Mouse (Mus musculus): ENCODE measurements at regions not wholly inside any gene's neighbourhood (a gene's known extent, or its start where the extent isn't known, plus 50 kb on each side); places are given as distances from the start of the nearest gene placed in this dataset.

DNA sequence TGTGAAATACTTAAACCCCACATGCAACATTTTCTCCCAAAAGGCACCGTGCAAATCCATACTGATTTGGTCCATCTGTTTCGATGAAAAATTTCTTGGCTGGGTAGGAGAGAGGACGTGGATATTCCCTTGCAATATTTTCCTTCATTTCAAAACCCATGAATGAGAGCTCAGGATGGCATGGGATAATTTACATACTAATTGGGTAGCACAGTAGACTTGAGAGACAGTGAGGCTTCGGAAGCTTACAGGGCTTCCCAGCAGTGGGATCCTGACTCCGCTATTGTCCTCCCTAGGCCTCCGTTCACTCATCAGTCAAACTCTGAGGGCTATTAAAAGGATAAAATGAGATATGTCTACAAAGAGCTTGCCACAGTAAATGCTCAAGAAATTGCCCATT lies 59.8 kb downstream of the Sox3 start:
- DNase-seq: no peak

DNA sequence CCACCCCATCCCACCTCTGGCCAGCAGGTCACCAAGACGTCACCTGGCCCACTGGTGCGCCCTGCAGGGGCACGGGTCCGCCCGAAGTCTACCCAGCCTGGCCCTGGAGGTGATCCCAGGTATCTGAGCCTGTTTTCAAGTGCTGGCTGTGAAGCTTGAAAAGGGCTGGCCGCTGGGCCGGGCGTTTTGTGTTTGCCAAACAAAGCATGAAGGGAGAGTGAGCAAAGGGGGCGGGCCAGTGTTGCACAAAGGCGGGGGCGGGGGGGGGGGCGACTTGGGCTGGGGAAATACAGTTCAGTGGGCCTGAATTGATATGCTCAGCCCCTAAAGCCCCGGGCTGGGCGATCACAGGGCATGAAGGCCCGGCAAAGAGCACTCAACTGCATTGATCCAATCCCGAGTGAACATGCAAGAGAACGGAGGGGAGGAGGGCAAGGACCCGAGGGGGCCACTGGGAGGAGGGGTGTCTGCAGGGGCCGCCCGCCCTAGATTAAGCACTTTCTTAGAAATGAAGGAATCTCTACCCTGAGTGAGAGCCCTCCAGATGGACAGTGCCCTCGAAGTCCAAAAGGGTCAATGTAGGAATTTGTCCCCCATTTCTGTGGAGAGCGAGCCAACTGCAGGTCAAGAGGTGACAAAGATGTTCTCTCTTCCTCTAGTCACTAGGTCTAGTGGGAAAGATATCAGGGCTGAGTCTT lies 61.8 kb downstream of the Sox3 start:
- DNase-seq: no peak

DNA sequence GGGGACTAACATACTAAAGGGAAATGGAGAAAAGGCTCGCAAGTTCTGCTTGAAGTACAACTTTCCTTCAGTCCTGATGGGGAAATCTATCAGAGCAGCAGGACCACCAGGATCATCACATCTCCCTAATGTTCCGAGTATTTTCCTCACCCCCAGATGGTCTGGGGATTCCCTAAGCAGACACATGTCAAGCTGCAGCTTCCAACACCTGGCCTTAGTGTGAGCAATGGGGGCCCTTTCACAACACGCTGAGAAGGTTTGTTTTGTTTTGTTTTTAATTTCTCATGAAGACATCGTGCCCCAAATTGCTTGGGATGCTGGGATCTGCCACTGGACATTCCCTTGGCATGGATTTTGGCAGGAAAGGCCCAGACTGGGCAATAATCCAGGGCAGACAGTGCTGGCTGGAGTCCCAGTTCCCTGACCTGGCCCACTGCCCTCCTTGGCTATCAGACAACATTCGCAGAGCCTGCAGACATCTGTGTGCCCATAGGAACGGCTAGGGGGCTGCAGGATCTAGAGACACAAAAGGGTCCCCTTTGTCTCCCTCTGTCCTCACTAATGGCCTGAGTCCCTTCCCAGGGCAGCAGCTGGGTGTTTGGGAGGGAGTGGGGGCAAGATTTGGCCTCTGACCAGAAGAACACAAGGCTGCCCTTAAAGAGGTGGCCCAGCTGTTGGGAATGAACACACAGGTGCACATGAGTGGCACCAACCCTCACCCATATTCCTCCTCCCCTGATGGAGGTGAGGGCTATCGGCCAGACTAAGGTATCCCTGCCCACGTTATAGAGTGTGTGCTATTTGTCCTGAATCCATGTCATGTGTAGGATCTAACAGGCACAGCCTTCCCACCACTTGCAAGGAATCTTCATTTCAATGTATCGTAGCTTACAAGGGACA lies 67.8 kb downstream of the Sox3 start:
- DNase-seq: peak; percentile 3

DNA sequence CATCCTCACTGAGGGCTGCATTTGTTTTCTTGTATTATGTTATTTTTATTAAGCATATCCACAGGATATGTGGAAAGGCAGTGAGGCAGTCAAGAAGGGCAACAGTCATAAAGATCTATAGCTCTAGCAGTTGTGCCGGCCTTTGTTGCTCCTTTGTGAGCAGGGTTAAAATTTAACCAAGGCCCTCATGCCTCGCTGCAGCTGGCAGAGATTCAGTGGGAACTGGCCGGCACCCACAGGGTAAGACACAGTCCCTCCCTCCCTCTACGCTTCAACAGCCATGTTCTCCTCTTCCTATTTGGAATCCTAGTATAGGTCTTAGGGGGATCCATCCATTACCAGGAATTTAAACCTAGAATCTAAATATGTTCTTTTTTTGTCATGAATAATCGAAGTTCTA lies 94.7 kb downstream of the Sox3 start:
- DNase-seq: no peak

DNA sequence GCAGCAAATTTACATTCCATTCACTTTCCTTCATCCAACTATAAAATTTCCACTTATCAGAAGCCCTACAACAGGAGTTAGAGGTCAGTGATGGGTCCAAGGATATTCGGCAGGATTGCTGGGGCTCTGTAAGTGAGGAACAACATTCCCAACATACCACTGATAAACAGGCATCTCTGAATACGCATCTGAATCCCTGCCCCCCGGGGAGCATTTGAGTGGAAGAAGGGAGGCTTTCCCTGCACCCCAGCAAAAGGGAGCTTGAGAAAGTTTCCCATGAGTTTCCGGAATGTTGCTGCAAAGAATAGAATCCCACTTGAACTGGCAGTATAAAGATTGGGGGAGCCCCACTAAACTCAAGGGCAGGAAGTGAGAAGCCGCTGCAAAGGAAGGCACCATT lies 112.5 kb downstream of the Sox3 start:
- DNase-seq: no peak

DNA sequence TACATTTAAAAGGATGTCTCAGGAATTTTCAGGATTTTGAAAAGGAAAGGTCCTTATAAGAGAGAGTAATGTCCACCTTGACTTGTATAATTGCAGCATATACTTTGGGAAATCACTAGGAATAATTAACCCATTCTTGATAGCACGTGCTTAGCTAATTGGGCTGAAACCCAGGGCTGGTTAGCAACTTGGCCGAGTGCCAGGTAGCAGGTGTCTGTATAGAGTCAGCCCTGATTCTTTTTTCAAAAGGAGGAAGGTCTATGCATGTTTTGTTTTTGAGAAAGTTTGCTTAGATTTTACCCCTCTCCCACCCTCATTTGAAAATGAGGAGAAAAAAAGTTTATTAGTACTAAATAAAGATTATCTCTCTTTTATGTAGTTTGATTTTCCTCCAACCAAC lies 113.1 kb downstream of the Sox3 start:
- DNase-seq: no peak

DNA sequence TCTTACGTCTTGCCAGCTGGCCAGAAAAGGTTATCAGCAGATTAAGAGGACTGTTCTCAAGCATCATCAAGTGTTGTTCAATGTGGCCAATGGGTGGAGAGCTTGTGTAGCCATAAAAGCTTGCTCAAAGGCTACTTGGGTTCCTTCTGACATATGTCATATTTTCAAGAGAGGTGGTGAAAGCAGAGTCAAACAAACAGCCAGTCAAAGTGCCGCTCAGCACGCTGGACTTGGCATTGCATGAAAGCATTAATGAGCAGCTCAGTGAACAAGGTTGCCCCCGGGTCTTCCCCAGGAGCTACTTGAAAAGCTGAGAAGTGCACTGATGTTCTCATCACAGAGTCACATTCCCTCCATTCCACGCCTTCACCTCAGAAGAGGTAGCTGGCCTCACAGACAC lies 119.6 kb downstream of the Sox3 start:
- DNase-seq: no peak

DNA sequence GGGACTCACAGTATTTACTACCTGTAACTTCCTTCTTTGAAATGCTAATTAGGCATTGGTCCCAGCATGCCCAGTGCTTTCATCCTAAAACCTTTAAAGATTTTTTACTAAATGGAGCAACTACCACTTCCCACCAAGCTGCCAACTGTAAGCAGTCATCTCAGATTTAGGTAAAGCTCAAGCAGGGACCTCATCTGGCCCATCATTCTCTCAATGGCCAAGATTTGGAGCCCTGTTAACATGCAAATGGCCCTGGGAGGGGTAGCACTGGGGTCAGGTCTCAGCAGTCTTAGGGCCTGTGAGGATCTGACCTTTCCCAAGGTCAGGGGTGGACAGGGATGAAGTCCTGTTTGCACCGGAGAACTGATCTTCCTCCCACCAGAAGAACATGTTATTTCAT lies 120.8 kb downstream of the Sox3 start:
- DNase-seq: no peak

DNA sequence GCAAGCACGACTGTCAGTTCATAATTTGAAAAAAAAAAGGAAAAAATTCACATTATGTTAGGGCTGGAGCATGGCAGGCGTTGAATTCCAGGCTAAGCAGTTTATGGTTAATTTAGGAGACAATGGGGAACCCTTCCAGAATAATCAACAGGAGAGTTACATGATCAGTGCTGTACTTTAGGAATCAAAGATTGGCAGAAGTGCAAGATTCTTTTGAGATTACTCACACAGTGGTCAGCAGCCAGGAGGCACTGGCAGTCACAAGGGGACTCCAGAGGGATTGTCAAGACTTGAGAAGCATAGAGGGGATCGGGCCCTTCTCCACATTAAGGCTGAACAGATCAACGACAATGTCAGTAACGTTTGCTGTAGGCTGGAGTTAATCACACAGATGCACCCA lies 142.8 kb downstream of the Sox3 start:
- DNase-seq: no peak

DNA sequence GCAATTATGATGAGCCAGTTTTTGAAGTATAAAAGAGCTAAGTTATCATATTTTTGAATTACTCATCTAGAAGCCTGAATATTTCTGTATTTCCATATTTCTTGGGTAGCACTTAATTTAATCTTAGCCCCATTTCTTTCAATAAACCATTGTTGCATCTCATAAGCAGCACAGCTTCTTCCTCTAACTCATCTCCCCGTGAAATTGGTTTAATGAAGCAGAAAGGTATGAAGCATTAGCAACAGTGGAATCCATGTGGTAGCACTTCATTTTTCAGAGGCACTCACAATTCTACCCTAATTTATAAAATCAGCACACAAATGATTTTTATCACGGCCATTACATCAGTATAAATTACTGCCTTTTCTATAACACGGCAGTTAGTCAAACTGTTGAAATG lies 149.3 kb downstream of the Sox3 start:
- no peak for DNase-seq

DNA sequence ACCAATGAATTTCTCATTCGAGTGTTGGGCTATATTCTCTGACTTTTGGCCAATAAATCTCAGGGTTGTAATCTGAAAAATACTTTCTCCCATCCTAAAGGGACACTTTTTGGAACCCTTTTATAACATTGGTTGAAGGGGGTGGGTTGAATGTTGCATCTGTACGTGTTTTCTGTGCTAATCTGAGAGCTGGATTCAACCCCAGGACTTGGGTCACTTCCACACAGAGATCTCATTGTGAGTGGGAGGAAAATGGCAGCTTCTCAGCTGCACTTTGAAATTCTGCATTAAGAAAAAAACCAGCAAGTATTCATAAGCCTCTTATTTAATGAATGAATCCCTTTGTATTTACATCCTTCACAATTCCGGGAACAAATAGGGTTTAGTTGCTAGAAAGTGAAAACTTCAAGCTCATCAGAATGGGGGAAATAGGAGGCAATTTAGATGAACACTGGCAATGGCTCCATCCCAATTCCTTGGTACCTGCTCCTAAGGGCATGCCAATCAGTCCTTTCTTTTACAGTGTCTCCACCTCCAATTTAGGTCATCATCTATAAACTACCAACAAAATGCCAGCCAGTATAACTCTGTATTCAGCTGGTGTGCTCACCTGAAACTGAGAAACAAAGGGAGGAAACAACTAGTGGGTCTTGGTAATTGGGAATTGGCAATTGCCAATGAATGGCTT lies 150.1 kb downstream of the Sox3 start:
- no peak for DNase-seq

DNA sequence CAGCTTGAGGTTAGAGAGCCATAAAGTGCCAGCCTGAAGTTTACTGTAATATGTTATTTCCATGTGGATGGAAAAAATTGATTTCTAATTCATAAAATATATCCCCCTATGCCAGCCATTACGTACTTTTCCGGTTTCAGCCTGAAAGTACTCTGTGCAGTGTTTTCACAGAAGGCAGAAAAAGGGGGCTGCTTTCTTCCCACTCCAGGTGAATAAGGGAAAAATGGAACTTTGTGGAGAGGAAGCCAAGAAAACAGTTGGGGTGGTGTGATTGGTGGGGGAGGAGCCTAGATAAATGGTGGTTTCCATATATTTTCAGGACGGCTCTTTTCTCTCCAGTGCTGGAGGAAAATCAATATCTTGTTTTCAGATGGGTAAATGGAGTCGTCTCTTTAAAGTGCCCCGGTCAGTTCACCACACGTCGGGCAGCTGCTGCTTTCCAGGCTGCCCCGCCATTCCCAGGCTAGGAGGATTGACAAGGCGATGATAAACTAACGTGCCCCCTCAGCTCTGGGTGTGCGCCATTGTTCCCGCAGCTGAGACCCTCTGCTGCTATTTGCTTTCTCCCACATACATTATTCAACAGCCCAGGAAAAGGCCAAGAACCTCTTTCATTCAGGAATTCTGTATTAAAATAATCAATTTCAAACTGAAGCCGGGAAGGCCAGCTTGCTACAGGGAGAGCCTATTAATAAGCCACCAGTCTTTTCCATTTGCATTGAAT lies 127.1 kb upstream of the Atp11c start:
- no peak for DNase-seq

DNA sequence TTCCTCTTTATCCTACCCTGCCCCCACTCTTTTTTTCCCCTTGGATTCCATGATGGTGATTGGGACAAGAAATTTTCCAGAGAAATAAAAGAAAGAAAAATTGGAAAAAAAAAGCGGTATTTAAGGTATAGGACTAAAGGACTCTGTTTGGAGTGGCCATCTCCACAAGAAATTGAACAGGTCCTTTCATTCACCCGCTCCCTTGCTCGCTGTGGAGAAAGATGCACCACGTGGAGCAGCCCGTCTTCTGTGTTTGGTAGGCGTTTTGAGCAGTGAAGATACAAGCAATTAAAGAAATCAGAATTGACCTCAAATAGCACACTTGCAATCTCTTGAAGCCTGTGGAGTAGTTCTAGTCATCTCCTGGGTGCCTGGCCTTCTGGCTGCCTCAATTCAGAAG lies 126.3 kb upstream of the Atp11c start:
- no peak for DNase-seq

DNA sequence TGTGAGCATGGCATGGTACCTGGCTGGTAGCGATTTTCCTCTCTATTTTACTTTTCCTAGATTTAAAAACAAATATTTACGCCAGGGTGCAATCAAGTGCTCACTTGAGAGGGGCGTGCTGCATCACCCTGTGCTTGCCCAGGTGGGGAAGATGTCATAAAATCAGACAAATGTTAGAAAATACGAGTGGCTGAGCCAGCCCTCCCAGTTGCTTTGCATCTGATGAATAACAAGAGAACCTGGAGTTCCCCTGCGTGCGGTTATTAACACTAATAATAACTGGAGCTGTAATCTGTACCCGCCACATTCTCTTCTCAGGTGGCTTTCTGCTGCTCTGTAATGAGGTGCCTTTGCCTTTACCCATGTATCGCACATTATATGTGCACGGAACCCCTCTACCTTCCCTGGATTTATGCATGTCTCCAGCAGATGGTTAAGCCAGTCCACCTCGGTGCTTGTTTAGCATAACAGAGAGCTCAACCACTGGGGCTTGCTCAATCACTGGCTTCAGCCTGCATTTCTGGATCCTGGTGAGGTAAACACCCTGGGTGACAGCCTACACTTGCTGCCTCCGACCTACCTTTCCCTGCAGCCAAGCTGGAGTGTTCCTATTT lies 125.8 kb upstream of the Atp11c start:
- DNase-seq: no peak

DNA sequence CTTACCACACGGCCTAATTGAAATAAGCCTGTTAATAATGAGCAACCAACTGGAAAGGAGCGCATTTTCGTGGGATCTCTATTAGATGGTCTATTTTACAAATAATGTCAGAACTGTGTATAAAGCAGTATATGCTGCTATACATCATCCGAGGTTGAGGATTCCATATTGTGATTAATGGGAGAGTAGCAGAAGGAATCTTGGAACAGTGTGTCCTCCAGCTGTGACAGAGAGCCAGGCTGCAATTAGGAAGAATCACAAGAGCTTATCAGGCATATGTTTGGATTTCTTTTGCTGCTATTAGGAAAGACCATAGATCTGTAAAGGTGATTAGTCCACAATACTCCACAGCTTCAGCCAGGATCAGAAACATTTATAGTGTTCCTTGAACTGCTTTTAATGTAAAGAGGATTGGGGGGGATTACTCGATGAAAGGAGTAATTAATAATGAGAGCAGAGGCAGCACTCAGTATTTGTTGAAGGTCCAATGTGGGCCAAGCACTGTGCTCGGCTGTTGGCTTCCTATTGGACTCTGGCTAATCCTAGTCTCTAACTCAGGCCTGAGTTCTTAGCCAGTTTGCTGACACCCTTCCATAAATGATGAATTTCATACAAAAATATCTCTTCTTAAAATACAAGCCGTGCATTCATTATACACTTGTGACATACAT lies 88.7 kb upstream of the Atp11c start:
- DNase-seq: no peak

DNA sequence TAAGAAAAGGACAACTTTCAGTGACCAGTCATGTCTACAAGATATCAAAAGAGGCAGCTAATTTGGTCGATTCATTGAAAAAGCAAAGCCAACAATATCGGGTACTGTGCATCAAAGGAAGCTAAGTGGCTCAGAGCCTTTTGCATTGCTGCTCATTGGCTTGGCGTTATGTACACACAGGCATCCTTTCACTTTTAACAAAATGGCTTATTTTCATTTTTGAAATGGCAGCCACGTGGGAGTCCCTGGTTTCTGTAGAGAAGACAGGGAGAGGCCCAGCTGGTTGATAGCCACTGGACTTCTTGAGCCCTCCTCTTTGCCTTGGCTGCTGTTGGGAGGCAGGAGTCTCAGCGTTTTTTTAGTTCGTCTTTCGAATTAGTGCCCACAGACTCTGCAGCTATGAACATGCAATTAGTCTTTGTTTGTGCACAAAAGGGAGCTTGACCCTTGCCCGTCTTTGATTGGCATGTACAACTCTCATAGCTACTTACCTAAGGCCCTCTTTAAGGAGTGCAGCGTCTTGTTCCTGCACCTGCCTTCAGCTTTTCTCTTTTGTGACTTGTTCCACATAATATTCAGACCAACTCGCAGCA lies 52.3 kb upstream of the Atp11c start:
- no peak for DNase-seq
